Mouse (Mus musculus): ENCODE data around the gene Sec62. TPM values are rescaled to one million over a fixed set of nuclear protein-coding genes. Genes with fewer than 3 reads are reported as not detected.

The Sec62 gene
- total RNA-seq (2014; fragmentation: Nextera tagmentation) (47.4 and 51.2 TPM in 2 replicates), total RNA-seq (2017) (72.7 and 101 TPM in 2 replicates)

DNA sequence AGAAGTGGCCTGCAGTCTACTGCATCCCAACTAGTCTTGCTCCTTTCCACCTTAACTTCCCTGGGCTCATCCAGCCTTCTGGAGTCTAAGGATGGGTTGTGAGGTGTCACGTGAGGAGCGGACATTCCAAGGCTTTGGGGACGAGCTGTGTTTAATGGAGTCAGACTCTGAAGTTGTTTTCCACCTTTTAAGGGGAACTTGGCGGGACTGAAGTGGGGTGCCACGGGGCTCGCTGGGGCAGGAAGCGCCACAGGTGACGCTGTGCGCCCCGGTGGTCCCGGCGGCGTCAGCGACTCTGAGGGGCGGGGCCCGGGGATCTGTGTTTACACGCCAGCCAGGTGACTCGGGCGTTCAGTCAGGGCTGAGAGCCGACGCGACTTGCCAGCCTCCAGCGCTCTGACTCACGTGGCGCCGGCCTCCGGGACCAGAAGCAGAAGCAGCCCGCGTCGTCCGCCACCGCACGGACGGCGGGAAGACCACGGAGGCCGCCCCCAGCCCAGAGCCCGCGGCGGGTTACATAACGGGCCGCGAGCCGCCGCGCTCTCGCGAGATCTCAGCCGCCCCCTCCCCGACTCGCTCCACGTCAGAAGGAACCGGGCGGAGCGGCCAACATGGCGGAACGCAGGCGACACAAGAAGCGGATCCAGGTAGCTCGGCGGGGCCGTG lies at the start of gene Sec62:
TSS of gene Sec62 (plus strand) at position 139 of the 666 bp plus-strand sequence.
- ATAC-seq (replicated peaks; ENCODE audit: low FRiP score, low TSS enrichment, poor library complexity, severe bottlenecking) = peak; percentile 85

DNA sequence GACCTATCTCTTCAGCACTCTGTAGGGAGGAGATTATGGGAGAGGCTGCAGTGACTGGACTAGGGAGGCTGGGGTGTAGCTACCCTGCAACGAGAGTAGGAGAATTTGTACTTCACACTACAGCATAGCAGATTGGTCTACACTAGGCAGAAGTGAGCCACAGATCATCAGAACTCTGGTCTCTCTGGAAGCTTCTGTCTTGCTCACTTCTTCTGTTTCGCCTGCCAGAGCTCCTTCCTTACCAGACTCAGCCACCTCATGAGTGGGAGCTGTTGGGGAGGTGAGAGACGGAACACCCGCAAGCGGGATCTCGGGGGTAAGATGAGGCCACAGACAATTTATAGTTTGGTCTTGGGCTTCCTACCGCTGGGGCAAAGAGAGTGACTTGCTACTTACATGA lies 49.8 kb upstream of the Sec62 start:
- no peak for ATAC-seq (replicated peaks; ENCODE audit: low FRiP score, low TSS enrichment, poor library complexity, severe bottlenecking)

- ATAC-seq (replicated peaks; ENCODE audit: low FRiP score, low TSS enrichment, poor library complexity, severe bottlenecking) = no peak
Measured at GRCm38 (mm10) chr3:30746006-30746405, 46.7 kb upstream of the Sec62 start, which contains the start of gene Samd7. Gene Samd7 (plus strand): TSS chr3:30746293.

GRCm38 (mm10) chr3:30748316-30748715 lies 44.4 kb upstream of the Sec62 start:
- ATAC-seq (replicated peaks; ENCODE audit: low FRiP score, low TSS enrichment, poor library complexity, severe bottlenecking) = no peak

DNA sequence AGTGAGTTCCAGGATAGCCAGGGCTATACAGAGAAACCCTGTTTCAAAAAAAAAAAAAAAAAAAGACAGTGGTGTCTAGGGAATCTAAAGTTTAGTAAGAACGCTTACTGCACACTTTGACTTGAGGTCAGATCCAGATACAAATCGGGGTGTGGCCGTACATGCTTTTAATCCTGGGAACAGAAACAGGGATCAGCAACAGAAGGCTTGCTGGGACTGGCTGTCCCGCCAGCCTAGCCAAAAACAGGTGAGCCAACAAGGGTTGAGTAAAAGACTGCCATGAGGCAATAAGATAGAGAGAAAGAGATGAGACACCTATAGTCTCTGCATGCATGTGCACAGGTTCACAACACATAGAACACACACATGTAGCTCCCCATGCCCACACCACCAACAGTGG lies 38.0 kb upstream of the Sec62 start:
- ATAC-seq (replicated peaks; ENCODE audit: low FRiP score, low TSS enrichment, poor library complexity, severe bottlenecking) = no peak

DNA sequence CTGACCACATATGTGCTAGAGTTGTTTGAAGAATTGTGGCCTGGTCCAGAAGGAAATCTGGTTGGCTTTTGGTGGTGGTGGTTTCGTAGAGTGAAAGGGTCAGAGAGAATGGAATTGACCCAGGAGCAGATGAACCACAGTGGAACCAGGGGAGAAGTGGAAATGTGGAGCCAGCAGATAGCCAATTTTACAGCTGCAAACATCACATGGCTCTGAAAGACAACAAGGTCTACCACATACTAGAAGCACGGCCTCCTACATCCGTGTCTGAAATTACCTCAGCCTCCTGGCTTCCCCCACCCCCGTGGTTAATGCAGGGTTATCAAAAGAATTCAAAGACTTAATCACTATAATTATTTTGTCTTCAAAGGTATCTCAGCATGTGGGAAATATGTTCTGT lies 27.8 kb upstream of the Sec62 start:
- no peak for ATAC-seq (replicated peaks; ENCODE audit: low FRiP score, low TSS enrichment, poor library complexity, severe bottlenecking)

DNA sequence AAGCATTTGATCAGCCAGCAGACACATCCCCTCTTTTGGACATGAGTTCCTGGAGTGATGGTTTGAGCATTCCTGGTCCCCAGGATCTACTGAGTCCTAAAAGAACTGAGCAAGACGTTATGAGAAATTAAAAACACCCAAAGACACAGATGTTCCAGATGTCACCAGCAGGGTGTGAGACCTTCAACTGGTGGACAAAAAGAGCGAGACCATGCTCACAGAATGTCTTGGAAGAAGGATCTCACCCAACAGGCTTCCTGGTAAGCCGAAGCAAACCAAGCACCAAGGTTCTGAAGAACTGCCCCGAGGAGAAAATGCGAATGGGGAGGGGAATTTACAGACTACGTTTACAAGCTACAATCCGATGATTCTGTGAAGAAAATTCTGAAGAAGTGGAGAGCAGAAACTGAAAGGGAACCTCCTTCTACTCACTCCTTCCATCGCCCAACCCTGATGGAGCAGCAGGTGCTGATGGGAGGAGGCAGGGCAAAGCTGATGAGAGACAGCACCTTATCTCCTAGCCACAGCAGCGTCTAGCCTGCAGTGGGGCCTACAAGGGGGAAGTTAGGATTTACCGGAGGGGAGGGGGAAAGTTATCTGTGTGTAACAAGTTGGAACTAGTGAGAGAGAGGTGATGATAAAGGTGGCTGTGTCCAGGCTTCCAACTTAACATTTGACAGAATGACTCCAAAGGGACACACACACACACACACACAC lies 27.2 kb upstream of the Sec62 start:
- peak; percentile 98 for ATAC-seq (replicated peaks; ENCODE audit: low FRiP score, low TSS enrichment, poor library complexity, severe bottlenecking)

GRCm38 (mm10) chr3:30766177-30766576 lies 26.5 kb upstream of the Sec62 start:
- peak; percentile 50 for ATAC-seq (replicated peaks; ENCODE audit: low FRiP score, low TSS enrichment, poor library complexity, severe bottlenecking)

GRCm38 (mm10) chr3:30767271-30767670 lies 25.4 kb upstream of the Sec62 start:
- ATAC-seq (replicated peaks; ENCODE audit: low FRiP score, low TSS enrichment, poor library complexity, severe bottlenecking) = no peak

- no peak for ATAC-seq (replicated peaks; ENCODE audit: low FRiP score, low TSS enrichment, poor library complexity, severe bottlenecking)
Measured at GRCm38 (mm10) chr3:30769755-30770515, 22.7 kb upstream of the Sec62 start.

DNA sequence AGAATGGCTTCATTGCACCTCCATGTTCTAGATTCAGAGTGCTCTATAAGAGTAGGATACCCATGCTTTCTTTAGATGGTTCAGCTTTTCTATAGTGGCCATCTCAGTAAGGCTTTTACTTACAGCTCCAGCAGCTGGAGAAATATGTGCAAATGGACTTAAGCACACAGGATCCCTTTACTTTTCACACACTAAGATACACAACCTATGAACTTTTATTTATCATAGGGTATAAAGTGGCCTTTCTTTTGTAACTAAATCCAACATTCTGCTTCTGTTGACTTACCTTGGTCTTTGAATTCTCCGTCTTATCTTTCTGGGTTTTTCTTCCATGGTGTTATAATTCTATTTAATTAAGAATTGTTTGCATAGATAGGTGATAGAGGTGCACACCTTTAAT lies 21.1 kb upstream of the Sec62 start:
- ATAC-seq (replicated peaks; ENCODE audit: low FRiP score, low TSS enrichment, poor library complexity, severe bottlenecking) = no peak

- no peak for ATAC-seq (replicated peaks; ENCODE audit: low FRiP score, low TSS enrichment, poor library complexity, severe bottlenecking)
Measured at GRCm38 (mm10) chr3:30772631-30773030, 20.0 kb upstream of the Sec62 start.

DNA sequence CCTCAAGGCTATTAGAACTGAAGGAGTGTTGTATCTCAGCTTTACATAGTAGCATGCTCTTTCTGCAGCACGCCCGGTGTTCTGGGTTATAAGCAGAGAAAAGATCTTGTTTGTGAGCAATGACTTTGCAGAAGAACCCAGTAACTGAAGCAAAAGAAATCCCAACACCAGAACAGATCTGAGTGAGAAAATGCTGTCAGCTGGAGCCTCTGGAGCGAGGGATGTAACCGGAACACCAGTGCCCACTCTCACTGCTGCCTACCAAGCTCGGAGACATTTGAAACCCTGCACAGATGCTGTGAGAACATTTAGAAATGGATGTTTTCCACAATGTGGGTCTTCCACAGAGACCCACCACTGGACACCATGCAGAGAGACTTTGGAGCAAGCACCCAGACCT lies 18.0 kb upstream of the Sec62 start:
- no peak for ATAC-seq (replicated peaks; ENCODE audit: low FRiP score, low TSS enrichment, poor library complexity, severe bottlenecking)

- no peak for ATAC-seq (replicated peaks; ENCODE audit: low FRiP score, low TSS enrichment, poor library complexity, severe bottlenecking)
Measured at GRCm38 (mm10) chr3:30777984-30778383, 14.7 kb upstream of the Sec62 start.

DNA sequence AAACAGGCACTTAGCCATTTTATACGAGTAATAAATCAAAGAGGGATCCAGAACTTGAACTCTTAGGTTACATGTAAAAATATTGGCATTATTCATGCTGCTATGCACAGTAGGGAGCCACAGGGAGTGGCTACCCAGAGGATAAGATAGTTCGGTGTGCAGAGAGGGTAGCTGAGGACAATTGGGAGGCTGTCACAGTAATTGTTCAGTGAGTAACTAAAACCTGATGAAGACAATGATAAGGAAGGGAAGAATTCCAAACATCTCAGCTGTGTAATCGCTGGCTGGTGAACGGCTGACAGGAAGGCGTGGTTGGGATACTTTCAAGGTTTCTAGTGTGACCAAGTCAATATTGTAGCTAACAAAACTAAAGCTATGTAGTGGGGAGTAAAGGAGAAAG lies 4.1 kb upstream of the Sec62 start:
- 0 out of 2 replicates have a peak, but pooled peaks have one; percentile 26 for ATAC-seq (replicated peaks; ENCODE audit: low FRiP score, low TSS enrichment, poor library complexity, severe bottlenecking)

DNA sequence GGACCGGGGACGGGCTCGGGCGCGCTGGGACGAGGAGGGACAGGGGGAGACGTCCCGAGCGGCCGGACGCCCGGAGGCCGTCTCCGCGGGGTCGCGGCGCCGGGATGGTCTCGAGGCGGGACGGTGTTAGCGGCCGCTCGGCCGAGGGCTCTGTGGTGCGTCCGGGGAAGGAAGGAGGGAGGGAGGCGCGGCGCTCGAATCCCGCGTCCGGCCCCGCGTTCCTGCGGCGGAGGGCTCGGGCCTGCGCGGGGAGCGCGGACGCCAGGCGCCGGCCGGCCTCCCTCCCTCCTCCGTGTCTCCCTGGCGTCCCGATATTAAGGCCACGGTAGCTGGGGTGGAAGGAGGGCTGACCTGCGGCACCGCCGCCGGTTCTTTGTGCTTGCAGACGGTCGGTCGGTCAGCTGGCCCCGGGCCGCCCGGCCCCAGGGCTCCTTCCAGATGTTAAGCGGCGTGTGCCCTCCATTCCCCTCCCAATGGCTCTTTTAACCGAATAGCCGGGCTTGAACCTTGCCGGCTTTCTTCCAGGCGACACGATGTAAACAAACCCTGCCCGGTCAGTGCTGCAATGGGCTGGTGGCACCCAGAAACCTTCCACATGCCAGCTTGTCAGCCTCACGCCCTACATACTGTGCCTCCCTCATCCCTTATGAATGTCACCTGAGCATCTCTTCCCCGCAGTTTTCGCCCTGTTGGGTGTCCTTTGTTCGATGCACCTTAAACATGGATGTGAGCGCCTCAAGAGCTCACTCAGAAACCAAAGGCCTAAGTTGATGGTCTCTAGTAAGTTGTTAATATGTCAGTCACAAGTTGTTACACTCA lies 937 bp downstream of the Sec62 start:
- ATAC-seq (replicated peaks; ENCODE audit: low FRiP score, low TSS enrichment, poor library complexity, severe bottlenecking) = peak; percentile 34

DNA sequence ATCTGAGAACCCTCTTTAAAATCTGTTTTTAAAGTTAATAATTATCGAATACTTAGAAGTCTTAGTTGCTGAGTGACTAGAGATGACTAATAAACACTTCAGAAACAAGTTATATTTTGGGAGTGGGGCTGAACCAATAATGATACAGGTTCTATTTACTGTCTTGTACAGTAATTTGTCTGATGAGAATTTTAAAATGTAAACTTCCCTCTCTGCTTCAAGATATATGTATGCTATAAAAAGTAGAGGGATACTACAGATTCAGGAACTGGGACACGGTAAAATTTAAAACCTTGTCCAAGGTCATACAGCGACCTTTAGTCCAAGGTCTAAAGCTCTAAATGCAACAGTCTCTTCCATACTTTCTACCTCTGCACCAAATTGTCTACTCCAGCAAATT lies 9.5 kb downstream of the Sec62 start:
- ATAC-seq (replicated peaks; ENCODE audit: low FRiP score, low TSS enrichment, poor library complexity, severe bottlenecking) = no peak

GRCm38 (mm10) chr3:30812881-30813280 lies 20.2 kb downstream of the Sec62 start:
- 0 out of 2 replicates have a peak, but pooled peaks have one; percentile 44 for ATAC-seq (replicated peaks; ENCODE audit: low FRiP score, low TSS enrichment, poor library complexity, severe bottlenecking)

DNA sequence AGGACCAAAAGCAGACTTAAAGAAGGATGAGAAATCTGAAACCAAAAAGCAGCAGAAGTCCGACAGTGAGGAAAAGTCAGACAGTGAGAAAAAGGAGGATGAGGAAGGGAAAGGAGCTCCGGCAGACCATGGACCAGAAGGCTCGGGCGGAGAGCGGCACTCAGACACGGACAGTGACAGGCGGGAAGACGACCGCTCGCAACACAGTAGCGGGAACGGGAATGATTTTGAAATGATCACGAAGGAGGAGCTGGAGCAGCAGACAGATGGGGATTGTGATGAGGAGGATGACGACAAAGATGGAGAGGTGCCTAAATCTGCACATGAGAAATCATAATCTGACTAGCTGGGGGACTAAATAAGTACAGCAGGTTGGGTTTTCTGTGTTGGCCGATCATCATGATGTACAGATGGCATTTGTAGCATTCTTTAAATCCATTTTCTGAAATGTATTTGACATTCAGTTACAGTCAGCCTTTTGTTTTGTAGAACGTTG lies 26.0 kb downstream of the Sec62 start:
- no peak for ATAC-seq (replicated peaks; ENCODE audit: low FRiP score, low TSS enrichment, poor library complexity, severe bottlenecking)

All from megakaryocyte-erythroid progenitor cell, adult 5-6 weeks (primary cell).